Mouse (Mus musculus) liver, embryonic 14.5 days (tissue): ENCODE data around the gene Ccdc87.

ENCODE experiments used
- CTCF ChIP-seq: IDR thresholded peaks from 2 replicates; pipeline ENCODE4 v1.5.1; 2016; ENCODE audit warnings: antibody characterized with exemption, low read depth, control low read depth
- EP300 ChIP-seq: IDR thresholded peaks from 2 replicates; pipeline ENCODE4 v1.6.1; 2016; ENCODE audit warnings: antibody characterized with exemption, low read depth

GRCm38 (mm10) chr19:4855951-4856350, 16.8 kb downstream of the Ccdc87 start:
- TF ChIP-seq CTCF (no peak), EP300 (no peak)
